Mouse (Mus musculus) lung, postnatal 0 days (tissue): ENCODE measurements around the gene Sh3rf1.

Experiments used
- CTCF ChIP-seq: IDR thresholded peaks from 2 replicates; pipeline ENCODE4 v1.5.1; 2016; ENCODE audit warnings: antibody characterized with exemption, mild to moderate bottlenecking
- EP300 ChIP-seq: IDR thresholded peaks from 2 replicates; pipeline ENCODE4 v1.6.1; 2016; ENCODE audit warnings: antibody characterized with exemption, mild to moderate bottlenecking, control low read depth

DNA sequence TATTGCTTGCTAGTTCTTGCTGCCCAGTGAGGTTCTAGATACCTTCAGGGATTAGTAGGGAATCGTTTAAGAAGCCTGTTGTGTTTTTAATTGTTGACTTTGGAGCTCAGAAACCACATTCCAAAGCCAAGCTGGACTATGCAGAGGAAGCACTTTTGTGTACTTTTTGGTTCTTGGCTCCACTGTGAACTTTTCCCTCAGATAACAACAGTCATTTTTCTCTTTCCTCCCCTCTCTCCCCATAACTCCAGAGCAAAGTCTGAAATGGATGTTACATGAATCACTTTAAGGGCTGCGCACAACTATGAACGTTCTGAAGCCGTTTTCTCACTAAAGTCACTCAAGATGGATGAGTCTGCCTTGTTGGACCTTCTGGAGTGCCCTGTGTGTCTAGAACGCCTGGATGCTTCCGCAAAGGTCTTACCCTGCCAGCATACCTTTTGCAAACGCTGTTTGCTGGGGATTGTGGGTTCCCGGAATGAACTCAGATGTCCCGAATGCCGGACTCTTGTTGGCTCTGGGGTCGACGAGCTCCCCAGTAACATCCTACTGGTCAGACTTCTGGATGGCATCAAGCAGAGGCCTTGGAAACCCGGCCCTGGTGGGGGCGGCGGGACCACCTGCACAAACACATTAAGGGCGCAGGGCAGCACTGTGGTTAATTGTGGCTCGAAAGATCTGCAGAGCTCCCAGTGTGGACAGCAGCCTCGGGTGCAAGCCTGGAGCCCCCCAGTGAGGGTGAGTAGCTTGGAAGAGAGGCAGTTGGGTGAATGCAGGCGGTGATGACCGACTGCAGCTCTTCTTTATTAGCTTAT is 2.1 kb downstream of the Sh3rf1 start:
- TF ChIP-seq EP300 (no peak), CTCF (no peak)
